Mouse (Mus musculus) testis, postnatal 14 days (tissue): ENCODE measurements around the gene Dact1.

ENCODE experiments used
- DNase-seq: peaks from one replicate; pipeline ENCODE4 v3.0.0; 2021; ENCODE audit warnings: low spot score

The Dact1 gene

GRCm38 (mm10) chr12:71337896-71338463 lies 28.3 kb downstream of the Dact1 start:
- no peak for DNase-seq

GRCm38 (mm10) chr12:71339142-71339848 lies 29.6 kb downstream of the Dact1 start:
- DNase-seq = no peak

DNA sequence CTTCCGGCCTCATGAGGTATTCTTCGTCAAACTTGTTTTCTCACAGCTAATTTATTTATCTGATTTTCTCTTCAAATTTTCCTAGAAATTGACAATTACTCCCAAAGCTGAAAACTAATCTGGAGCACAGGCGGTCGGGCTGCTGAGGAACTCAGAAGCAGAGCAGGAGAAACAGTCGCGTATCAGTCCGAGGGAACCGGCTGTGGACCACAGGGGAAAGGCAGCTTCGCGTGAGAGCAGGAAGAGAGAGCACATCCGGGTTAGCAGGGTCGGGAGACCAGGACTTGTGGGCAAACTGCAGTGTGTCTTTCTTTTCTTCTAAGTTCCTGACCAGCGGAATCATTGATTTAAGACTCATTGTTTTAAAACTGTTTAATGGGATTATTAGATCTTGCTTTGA lies 32.7 kb downstream of the Dact1 start:
- DNase-seq = peak; percentile 54

- DNase-seq = no peak
These were observed 35.8 kb downstream of the Dact1 start for GRCm38 (mm10) chr12:71345471-71345870.

DNA sequence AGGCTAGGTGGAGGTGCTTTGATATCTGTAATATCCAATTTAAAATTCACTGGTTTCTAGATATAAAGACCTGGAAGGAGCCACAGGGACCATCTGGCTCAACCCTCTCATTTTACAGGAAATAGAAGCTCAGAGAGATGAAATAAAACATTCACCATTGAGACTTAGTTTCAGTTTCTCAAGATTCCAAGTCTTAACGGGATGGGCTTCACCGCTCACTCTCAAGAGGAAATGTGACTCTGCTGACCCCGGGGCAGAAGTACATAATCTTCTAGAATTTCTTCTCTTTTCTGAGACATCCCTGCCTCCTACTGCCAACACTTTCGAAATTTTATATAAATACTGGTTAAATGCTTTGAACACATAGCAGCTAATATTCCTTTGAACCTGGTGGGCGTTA lies 36.4 kb downstream of the Dact1 start:
- DNase-seq = no peak

GRCm38 (mm10) chr12:71348401-71348896 lies 38.8 kb downstream of the Dact1 start:
- no peak for DNase-seq

- DNase-seq = no peak
These were observed 40.4 kb downstream of the Dact1 start for GRCm38 (mm10) chr12:71350077-71350476.

GRCm38 (mm10) chr12:71354656-71355055 lies 45.0 kb downstream of the Dact1 start:
- no peak for DNase-seq

DNA sequence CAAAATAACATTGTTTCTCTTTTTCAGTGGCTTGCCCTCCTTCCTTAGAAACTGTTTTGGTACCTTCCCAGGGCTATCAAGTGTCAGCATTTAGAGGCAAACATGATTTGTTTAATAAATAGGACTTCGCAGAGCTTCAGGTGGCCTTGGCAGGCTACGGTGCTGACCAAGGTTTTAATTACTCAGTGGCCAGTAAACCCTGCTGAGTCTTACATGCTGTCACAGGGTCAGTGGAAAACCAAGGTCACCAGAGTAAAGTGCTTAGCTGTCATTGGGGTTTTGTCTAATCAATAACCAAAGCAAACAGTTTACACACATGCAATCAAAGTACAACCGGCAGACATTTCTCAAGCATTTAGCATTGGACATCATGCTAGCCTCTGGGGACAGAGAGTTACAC lies 45.4 kb downstream of the Dact1 start:
- DNase-seq = no peak

- DNase-seq = no peak
These were observed 51.9 kb downstream of the Dact1 start for GRCm38 (mm10) chr12:71361616-71362015.

- DNase-seq = no peak
These were observed 52.7 kb downstream of the Dact1 start for GRCm38 (mm10) chr12:71362425-71362824.

GRCm38 (mm10) chr12:71364106-71364505 lies 54.4 kb downstream of the Dact1 start:
- DNase-seq = no peak

- DNase-seq = no peak
These were observed 54.8 kb downstream of the Dact1 start for GRCm38 (mm10) chr12:71364531-71364930.

DNA sequence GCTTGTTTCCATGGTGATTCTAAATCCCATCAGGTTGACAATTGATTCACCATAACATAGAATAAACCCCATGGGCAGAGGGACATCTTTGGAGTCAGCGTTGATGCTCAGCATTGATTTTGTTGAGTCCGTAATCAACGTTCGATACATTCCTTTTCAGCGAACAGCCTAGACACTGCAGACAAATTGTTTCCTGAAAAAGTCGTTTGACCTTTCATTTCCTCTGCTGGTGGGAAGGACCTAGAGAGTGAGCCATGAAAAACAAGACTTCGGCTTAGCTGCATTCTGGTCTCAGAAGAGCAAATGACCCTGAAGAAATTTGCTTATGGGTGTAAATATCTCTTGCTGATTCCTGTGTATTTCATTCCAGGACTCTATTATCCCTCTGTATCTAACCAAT lies 55.5 kb downstream of the Dact1 start:
- no peak for DNase-seq

- DNase-seq = no peak
These were observed 56.5 kb downstream of the Dact1 start for GRCm38 (mm10) chr12:71366175-71366574.

DNA sequence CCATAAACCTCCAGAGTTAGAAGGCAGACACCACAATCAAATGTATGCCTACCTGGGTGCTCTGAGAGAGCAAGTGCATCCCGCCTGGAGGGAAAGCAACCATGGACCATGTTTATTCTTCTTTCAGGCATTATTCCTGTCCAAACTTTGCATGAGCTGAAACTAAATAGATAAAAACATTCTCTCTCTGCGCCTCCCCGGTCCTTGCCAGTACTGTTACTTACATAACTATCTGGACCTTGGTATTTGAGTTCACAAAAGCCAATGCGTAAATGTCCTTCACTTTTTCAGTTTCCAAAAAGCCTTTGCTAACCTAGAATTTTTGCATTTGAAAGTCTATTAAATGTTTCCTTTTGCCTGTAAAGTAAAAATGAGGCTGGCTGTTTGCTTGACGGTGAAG lies 58.9 kb downstream of the Dact1 start:
- DNase-seq = no peak
